Mouse (Mus musculus) bone marrow macrophage, adult 2 months (primary cell): ENCODE measurements at regions not wholly inside any gene's neighbourhood (a gene's known extent, or its start where the extent isn't known, plus 50 kb on each side); places are given as distances from the start of the nearest gene placed in this dataset.

Experiments used
- H3K27ac ChIP-seq: 2 replicates; pipeline ENCODE4 v1.5.1; 2012; ENCODE audit warnings: low read depth, low read length; ENCODE audit not compliant: insufficient read depth
- H3K4me1 ChIP-seq: 2 replicates; pipeline ENCODE4 v1.6.1; 2012; ENCODE audit warnings: low read length; ENCODE audit not compliant: control insufficient read depth, insufficient read depth
- H3K4me3 ChIP-seq: 2 replicates; pipeline ENCODE4 v1.5.1; 2012; ENCODE audit warnings: mild to moderate bottlenecking, low read length, moderate library complexity; ENCODE audit not compliant: insufficient read depth
- CTCF ChIP-seq: IDR thresholded peaks from 2 replicates; pipeline ENCODE4 v1.5.1; 2012; ENCODE audit warnings: low read depth, mild to moderate bottlenecking, low read length, moderate library complexity
- POLR2A ChIP-seq: IDR thresholded peaks from 2 replicates; pipeline ENCODE4 v1.6.1; 2012; ENCODE audit warnings: mild to moderate bottlenecking, low read depth, low read length, borderline replicate concordance

DNA sequence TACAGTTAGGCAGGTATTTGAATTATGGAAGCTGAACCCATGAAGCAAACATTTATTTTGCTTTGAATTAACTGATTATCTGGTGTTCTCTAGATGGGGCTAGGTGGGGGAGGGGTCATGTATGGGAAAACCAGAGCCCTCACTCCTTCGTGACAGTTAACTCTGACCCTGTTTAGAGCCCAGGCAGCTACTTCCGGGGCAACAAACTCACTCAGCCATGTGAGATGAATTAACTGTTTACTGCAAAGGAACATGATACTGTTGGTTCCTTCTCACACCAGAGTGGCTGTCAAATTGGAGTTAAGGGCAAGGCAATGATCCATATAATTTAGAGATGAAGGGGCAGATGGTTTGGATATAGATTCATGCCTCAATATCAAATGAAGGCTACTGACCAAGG lies 458.5 kb downstream of the Wdr11 start:
- no peak overlapping the region for H3K27ac ChIP-seq
- H3K4me3 ChIP-seq = no peak overlapping the region
- H3K4me1 ChIP-seq = no peaks in the 10 kb centered on the region
- TF ChIP-seq POLR2A = no peak
- TF ChIP-seq CTCF = no peak

DNA sequence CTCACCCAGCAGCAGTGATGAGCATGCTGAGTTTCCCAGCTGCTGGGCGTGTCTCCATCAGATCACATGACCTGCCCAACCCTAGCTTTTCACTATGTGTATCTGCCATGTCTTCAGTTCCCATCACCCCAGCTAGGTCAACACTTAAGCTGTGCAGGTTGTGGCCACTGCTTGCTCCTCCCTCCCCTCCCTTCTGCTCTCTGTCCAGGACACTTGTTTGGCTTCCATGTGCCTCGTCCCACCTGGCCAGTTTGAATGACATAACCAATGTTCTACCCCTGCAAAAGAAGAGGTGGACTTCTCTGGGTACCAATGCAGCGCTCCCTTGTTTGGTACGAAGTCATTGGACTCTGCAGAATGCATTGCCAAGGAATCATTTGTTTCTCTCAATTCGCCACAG lies 460.7 kb downstream of the Wdr11 start:
- H3K4me1 ChIP-seq = no peaks in the 10 kb centered on the region
- no peak overlapping the region for H3K27ac ChIP-seq
- H3K4me3 ChIP-seq = no peak overlapping the region
- no peak for TF ChIP-seq CTCF
- no peak for TF ChIP-seq POLR2A

- Histone ChIP-seq H3K27ac (no peak overlapping the region), H3K4me1 (no peaks in the 10 kb centered on the region), H3K4me3 (no peak overlapping the region)
- TF ChIP-seq CTCF = no peak
- TF ChIP-seq POLR2A = no peak
Observed at GRCm38 (mm10) chr7:130057708-130058107, 462.5 kb downstream of the Ate1 start.

- TF ChIP-seq CTCF (no peak), POLR2A (no peak)
- H3K4me1 ChIP-seq = no peaks in the 10 kb centered on the region
- no peak overlapping the region for H3K4me3 ChIP-seq
- no peak overlapping the region for H3K27ac ChIP-seq
Observed at GRCm38 (mm10) chr7:130058267-130058666, 461.9 kb downstream of the Ate1 start.

GRCm38 (mm10) chr7:130059684-130060607 lies 460.2 kb downstream of the Ate1 start:
- Histone ChIP-seq H3K27ac (no peak overlapping the region), H3K4me3 (no peak overlapping the region), H3K4me1 (no peaks in the 10 kb centered on the region)
- no peak for TF ChIP-seq POLR2A
- no peak for TF ChIP-seq CTCF

DNA sequence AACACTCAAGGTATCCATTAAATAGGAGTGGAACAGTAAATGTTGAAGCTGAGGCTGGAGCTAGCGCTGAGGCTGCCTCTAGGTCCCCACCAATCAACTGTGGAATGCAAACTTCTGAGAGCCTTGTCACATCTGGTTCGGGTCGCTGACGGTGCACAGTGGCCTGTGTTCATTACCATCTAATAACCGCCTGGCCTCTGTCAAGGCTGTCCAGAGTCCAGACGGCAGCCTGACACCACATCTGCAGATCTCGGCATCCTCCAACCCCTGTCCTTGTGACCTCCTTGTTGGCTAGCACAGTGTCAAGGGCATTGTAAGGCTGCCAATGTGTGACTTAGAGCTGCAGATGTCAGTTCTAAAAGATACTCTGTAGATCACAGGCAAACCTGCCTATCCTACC lies 455.7 kb downstream of the Ate1 start:
- no peaks in the 10 kb centered on the region for H3K4me1 ChIP-seq
- TF ChIP-seq POLR2A (no peak), CTCF (no peak)
- no peak overlapping the region for H3K27ac ChIP-seq
- H3K4me3 ChIP-seq = no peak overlapping the region

DNA sequence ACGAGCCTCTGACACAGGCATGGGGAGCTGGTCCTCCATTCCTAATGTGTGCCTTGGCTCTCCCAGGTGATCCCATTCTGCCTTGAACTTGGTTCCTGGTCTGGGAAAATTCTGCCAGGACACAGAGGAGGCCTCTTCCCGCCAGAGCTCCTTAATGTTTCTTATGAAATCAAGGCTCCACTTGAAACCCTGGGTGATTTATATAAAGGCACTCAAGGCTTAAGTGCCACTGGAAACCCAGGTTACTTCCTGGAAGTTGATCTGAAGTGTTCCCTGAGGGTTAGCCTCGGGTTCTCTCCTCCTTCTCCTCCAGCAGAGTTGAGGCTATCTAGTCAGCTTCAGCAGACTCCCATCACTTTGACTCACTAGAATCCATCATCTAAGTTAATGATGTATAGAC lies 451.9 kb downstream of the Ate1 start:
- H3K4me1 ChIP-seq = no peaks in the 10 kb centered on the region
- TF ChIP-seq POLR2A (no peak), CTCF (no peak)
- H3K27ac ChIP-seq = no peak overlapping the region

DNA sequence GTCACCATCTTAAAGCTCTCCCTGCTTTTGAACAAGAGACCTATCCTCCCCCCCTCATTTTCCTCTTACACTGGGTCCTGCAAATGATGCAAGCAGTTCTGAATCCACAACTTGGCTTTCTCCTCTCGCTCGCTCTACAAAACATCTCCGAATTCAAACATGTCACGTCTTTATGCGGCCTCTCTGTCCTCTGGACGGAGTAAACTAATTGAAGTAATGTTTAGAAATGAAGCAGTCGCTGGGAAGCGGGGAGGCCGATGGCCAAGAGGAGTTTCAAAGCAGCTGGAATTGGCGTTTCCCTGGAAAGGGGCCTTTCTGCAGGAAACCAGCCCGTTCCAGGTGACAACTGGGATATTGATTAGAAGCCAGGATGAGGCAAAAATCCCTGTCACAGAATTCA lies 446.8 kb downstream of the Ate1 start:
- H3K4me3 ChIP-seq = no peak overlapping the region
- TF ChIP-seq CTCF = no peak
- no peak for TF ChIP-seq POLR2A

More for the DNA sequence above, 451.9 kb downstream of the Ate1 start:
- no peak overlapping the region for H3K4me3 ChIP-seq

DNA sequence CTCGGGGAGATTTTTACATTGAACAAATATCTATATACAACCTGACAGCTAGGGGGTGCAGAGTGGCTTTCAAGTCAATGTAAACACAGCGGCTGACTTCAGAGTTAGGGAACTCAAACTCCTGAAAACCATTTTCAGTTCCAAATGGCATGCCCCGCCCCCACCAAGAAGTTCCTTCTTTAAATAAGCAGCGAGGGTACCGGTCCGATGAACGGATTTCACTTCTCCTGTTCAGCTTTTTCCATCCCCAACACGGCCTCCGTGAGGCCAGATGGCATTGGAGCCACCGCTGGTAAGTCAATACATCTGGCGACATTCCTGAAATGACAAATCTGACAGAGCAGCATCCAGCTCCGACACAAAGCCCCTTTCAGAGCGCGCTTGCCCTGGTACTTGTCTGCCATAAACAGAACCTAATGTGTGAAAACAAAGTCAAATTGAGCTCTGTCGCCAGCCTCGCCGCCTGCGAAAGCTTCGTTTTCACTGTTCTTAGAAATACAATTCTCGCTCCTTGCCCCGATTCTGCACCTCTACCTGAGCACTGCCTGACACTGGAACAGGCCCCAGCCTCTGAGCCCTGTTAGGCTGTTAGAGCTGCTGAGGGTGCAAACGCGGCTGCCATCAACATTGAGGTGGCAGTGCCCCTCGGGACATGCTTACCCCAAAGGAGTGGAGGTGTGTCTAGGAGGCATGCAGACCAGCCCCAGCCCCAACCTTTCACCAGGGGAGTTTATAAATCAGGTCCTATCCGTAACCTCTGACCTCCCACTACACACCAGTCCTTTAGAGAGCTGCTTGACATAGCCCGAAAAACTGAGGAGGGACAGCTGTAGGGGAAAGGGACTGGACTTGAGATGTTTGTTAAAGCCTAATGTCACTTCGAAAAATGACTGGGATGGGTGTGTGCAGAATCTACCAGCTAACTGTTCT lies 446.0 kb downstream of the Ate1 start:
- no peak overlapping the region for H3K4me3 ChIP-seq
- H3K27ac ChIP-seq = no peak overlapping the region

More for the DNA sequence above, 446.8 kb downstream of the Ate1 start:
- Histone ChIP-seq H3K27ac (no peak overlapping the region), H3K4me1 (no peaks in the 10 kb centered on the region)

More for the DNA sequence above, 446.0 kb downstream of the Ate1 start:
- TF ChIP-seq CTCF (no peak), POLR2A (no peak)
- no peaks in the 10 kb centered on the region for H3K4me1 ChIP-seq
